Mouse (Mus musculus) liver, adult 2 months (tissue): ENCODE results near the gene Hdac7.

Experiments
- CTCF ChIP-seq: fragments of 200-500 bp; IDR thresholded peaks from 2 replicates; pipeline ENCODE4 v1.5.1; 2011; ENCODE audit warnings: low read depth, low read length, control low read depth
- POLR2A ChIP-seq: fragments of 200-500 bp; IDR thresholded peaks from 2 replicates; pipeline ENCODE4 v1.6.1; 2011; ENCODE audit warnings: low read length, control low read depth; ENCODE audit not compliant: insufficient read depth; ENCODE audit errors: extremely low read depth

DNA sequence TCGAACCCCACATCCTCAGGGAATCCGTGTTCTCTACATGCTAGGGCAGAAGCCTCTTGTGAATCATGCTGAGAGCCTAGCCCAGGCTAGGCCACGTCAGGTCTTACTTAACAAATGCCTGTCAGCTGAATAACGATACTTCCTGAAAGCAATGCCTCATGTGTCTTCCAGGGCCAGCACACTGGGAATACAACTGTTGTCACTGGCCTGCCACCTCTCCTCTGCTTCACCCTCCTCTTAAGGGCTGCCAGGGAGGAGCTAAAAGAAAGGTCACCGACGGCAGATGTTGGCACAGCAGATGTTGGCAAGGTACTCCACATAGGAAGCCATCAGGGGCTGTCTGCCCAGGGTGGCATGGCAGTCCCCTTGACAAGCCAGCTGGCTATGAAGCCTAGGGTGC is 20.3 kb downstream of the Hdac7 start:
- TF ChIP-seq POLR2A (no peak), CTCF (no peak)
